Mouse (Mus musculus) erythroblast, embryonic 14.5 days (primary cell): ENCODE measurements around the gene Zfhx3. TPM values are rescaled to one million over a fixed set of nuclear protein-coding genes. Genes with fewer than 3 reads are reported as not detected.
A peak's percentile ranks its signal among the peaks of the same experiment; 100 is the strongest.

ENCODE experiments used
- H3K27me3 ChIP-seq: 2 replicates; pipeline ENCODE4 v1.6.1; 2012; ENCODE audit warnings: inconsistent platforms; ENCODE audit not compliant: control insufficient read depth
- H3K36me3 ChIP-seq: 2 replicates; pipeline ENCODE4 v1.6.1; 2012; ENCODE audit warnings: mild to moderate bottlenecking, inconsistent platforms; ENCODE audit not compliant: control insufficient read depth
- H3K4me1 ChIP-seq: 2 replicates; pipeline ENCODE4 v1.6.1; 2012; ENCODE audit warnings: inconsistent platforms; ENCODE audit not compliant: control insufficient read depth
- H3K4me3 ChIP-seq: replicated peaks from 2 replicates; pipeline ENCODE3; 2012; ENCODE audit warnings: moderate library complexity, mild to moderate bottlenecking, inconsistent platforms
- H3K9me3 ChIP-seq: 2 replicates; pipeline ENCODE4 v1.6.1; 2012; ENCODE audit warnings: low read length, inconsistent platforms, mixed read lengths; ENCODE audit not compliant: control insufficient read depth
- GATA1 ChIP-seq: IDR thresholded peaks from 2 replicates; pipeline ENCODE4 v1.6.1; 2012; ENCODE audit warnings: low read length, inconsistent platforms, mixed read lengths
- TAL1 ChIP-seq: IDR thresholded peaks from 3 replicates; pipeline ENCODE4 v1.6.1; 2012; ENCODE audit warnings: low read length, inconsistent platforms, mixed read lengths
- polyA plus RNA-seq: library from polyadenylated mRNA; stranded (reverse); fragments of >175 nt; gene quantifications from 2 replicates; pipeline ENCODE4 v1.2.3, GENCODE M21; 2012

Gene Zfhx3
- polyA plus RNA-seq, 1 experiment: 0.03 TPM

- Histone ChIP-seq H3K9me3 (no peaks in the 10 kb centered on the region), H3K4me1 (no peaks in the 10 kb centered on the region), H3K27me3 (peaks cover 56% of the 10 kb centered on the region), H3K4me3 (peak overlapping the region; percentile 56), H3K36me3 (no peaks in the 10 kb centered on the region)
- TF ChIP-seq GATA1: no peak
- no peak for TF ChIP-seq TAL1
Observed at GRCm38 (mm10) chr8:108714636-108715415, 772.4 kb downstream of the Zfhx3 start.

DNA sequence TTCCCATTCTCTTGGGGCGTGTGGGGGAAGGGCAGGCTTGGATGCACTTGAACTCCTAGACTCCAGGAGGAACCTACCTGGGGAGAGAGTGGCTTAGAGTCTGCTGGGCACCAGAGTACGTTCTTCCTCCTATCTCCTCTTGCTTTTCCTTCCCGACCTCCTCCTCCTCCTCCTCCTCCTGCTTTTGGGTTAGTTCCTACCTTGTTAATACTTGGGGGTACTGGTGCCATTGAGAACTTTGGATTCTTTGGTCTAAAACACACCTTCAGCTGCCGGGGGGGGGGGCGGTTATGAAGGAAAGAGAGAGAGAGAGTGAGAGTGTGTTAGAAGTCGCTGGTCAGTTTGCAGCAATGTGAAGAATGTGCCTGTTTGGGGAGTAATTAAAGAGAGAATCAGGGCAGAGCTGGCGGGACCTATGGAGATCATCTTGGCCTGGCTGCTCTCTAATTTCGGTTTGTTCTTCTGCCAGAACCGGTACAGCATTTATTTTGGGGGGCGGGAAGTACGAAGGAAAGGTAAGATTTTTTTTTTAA is 773.0 kb downstream of the Zfhx3 start:
- no peak for TF ChIP-seq GATA1
- no peak for TF ChIP-seq TAL1
- Histone ChIP-seq H3K36me3 (no peaks in the 10 kb centered on the region), H3K4me3 (peak overlapping the region; percentile 56), H3K27me3 (peaks cover 59% of the 10 kb centered on the region), H3K9me3 (no peaks in the 10 kb centered on the region), H3K4me1 (no peaks in the 10 kb centered on the region)

GRCm38 (mm10) chr8:108716291-108716811 is 773.9 kb downstream of the Zfhx3 start:
- Histone ChIP-seq H3K9me3 (no peaks in the 10 kb centered on the region), H3K4me3 (no peak overlapping the region), H3K27me3 (peaks cover 58% of the 10 kb centered on the region), H3K36me3 (no peaks in the 10 kb centered on the region), H3K4me1 (no peaks in the 10 kb centered on the region)
- no peak for TF ChIP-seq TAL1
- no peak for TF ChIP-seq GATA1

DNA sequence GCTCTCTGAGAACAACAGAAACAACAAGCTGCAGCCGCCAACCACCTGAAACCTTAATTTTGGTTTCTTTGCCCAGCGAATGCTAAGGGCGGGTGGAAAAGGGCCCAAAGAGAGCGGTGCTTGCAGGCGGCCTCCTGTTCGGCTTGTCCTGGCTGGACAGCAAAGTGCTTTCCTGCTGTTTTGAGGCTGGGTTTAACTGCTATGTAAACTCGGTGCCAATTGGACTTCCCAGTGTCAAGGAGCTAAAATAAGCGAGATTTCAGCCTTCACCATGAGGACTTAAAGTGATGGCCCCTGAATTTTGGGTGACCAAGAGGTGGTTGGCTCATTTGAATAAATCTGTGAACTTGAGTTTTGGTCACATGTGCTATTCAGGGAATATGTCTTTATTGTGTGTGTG is 775.1 kb downstream of the Zfhx3 start:
- Histone ChIP-seq H3K27me3 (peaks cover 52% of the 10 kb centered on the region), H3K4me1 (no peaks in the 10 kb centered on the region), H3K9me3 (no peaks in the 10 kb centered on the region), H3K4me3 (no peak overlapping the region), H3K36me3 (no peaks in the 10 kb centered on the region)
- TF ChIP-seq GATA1: no peak

DNA sequence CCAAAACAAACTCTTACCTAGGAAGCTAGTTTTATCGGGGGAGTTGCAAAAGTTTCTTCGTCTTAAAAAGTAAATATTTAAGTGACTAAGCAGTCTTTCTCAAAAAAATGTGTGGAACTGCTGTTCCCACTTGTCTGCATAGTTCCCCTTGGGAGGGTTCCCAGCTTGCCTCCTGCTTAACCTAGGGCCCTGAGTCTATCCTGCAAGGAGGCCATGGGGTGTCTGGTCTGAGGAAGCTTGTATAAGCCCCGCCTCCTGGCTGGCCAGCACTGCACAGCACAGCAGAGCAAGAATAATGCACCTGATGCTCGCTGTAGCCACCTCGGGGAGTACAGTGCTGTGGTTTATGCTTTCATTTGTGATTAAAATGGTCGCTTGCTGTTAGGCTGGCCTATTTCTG is 775.6 kb downstream of the Zfhx3 start:
- H3K9me3 ChIP-seq: no peaks in the 10 kb centered on the region
- peaks cover 48% of the 10 kb centered on the region for H3K27me3 ChIP-seq
- no peak overlapping the region for H3K4me3 ChIP-seq
- no peaks in the 10 kb centered on the region for H3K36me3 ChIP-seq
- TF ChIP-seq TAL1 (no peak), GATA1 (no peak)
- H3K4me1 ChIP-seq: peaks cover under 1% of the 10 kb centered on the region

DNA sequence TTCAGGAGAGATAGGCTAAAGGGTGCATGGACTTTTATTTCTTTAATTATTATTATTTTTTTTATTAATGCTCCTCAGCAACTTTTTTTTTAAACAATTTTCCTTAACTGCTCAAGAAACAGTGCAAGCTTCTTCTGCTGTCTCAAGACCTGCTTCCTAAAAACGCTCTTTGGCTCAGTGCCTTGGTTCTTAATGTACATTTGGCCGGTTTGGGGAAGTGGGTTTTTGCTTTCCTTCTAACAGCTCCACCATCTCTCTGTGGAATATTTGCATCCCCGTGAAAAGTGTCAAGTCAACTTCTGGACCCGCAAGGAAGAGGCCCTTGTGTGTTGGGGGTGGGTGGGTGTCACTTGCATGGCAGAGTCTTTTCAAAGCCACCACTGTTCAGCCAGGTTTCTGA is 778.4 kb downstream of the Zfhx3 start:
- no peaks in the 10 kb centered on the region for H3K36me3 ChIP-seq
- peaks cover 19% of the 10 kb centered on the region for H3K27me3 ChIP-seq
- TF ChIP-seq GATA1 (no peak), TAL1 (no peak)
- H3K9me3 ChIP-seq: no peaks in the 10 kb centered on the region
- H3K4me1 ChIP-seq: peaks cover 5% of the 10 kb centered on the region
- H3K4me3 ChIP-seq: no peak overlapping the region

DNA sequence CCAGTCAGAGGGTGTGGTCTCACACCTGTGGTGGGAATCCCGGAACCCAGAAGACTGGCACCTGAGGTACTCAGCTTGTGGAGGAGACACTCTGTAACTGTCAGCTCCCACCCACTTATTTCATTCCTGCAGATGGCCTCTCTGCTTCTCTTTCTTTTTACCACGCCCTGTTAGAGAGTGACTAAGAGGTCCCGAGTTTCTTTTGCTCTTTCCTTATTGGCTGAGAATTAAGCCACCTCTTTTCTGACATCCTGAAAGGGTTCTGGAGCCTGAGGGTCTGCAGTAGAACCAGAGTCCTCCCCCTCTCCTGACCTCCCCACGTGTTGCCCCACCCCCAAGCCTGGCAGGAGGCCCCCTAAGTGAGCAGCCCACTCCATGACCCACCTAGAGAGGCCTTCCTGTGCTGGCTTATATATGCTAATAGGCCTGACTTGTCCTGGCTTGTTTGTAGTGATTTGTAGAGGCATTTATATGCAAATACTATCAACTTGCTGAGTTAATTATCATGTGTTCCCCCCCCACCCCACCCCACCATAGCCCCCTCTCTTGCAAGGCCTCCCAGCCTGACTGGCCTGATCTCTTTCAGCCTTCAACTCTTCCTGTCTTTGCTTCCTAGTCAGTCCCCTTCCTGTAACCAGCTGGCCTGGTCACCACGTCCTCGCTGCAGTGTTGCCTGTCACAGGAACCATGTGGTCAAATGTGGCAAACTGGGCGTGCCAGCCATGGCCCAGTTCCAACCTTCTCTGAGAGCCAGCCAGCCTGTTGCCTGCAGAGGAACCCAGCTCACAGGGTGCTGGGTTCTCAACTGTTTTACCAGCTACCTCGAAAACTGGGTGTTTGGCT is 780.4 kb downstream of the Zfhx3 start:
- peaks cover 5% of the 10 kb centered on the region for H3K4me1 ChIP-seq
- TF ChIP-seq GATA1: no peak
- TF ChIP-seq TAL1: no peak

DNA sequence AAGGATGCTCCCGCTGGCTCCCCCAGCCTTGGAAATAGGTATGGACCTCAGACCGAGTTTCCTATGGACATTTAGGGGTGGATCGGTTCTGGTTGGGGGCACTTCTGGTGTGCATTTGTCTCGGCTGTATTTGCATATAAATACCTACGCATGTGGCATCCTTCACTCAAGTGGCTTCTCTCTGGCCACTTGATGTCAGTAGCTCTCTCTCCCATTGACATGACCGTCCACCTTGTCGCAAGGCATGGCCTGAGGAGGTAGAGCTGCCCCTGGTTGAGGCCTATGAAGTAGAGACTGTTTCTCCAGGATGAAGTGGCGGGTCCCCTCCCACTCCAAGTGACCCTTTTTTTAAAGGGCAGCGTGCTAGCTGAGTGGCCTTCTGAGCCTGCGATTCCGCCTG is 781.2 kb downstream of the Zfhx3 start:
- Histone ChIP-seq H3K36me3 (no peaks in the 10 kb centered on the region), H3K27me3 (peaks cover 3% of the 10 kb centered on the region; the same call in 1 of the 2 replicates), H3K4me1 (peaks cover 5% of the 10 kb centered on the region), H3K9me3 (no peaks in the 10 kb centered on the region), H3K4me3 (no peak overlapping the region)
- TF ChIP-seq GATA1: no peak
- TF ChIP-seq TAL1: no peak

More for the DNA sequence above, 780.4 kb downstream of the Zfhx3 start:
- Histone ChIP-seq H3K9me3 (no peaks in the 10 kb centered on the region), H3K4me3 (no peak overlapping the region), H3K36me3 (no peaks in the 10 kb centered on the region), H3K27me3 (peaks cover 9% of the 10 kb centered on the region; the same call in 1 of the 2 replicates)

- Histone ChIP-seq H3K4me3 (no peak overlapping the region), H3K9me3 (no peaks in the 10 kb centered on the region), H3K36me3 (no peaks in the 10 kb centered on the region), H3K27me3 (0 out of 2 replicates have a peak, but pooled peaks cover 3% of the 10 kb centered on the region), H3K4me1 (peaks cover 5% of the 10 kb centered on the region)
- TF ChIP-seq GATA1: no peak
- TF ChIP-seq TAL1: no peak
Observed at GRCm38 (mm10) chr8:108724818-108725506, 782.5 kb downstream of the Zfhx3 start.
